Mouse (Mus musculus): Measurements from ENCODE around the gene Gm4305. TPM values are rescaled to one million over a fixed set of nuclear protein-coding genes. Genes with fewer than 3 reads are reported as not detected.

Gene Gm4305
- polyA plus RNA-seq, 1 experiment from 2014 or later: not detected

Other genes with a start within 250 kb of the Gm4305 start
- gene Gm4301, start 15.4 kb upstream of the Gm4305 start, polyA plus RNA-seq (2014; fragmentation: Nextera tagmentation; extraction: Ambion mirVana): not detected in 2 replicates
- not detected in 2 replicates for gene Gm4302, start 10.3 kb upstream of the Gm4305 start, polyA plus RNA-seq (2014; fragmentation: Nextera tagmentation; extraction: Ambion mirVana)
- not detected in 2 replicates for gene Gm4303, start 5.1 kb upstream of the Gm4305 start, polyA plus RNA-seq (2014; fragmentation: Nextera tagmentation; extraction: Ambion mirVana)
- not detected in 2 replicates for gene Gm4307, start 10.2 kb downstream of the Gm4305 start, polyA plus RNA-seq (2014; fragmentation: Nextera tagmentation; extraction: Ambion mirVana)
- gene Gm4312, start 31.5 kb downstream of the Gm4305 start, polyA plus RNA-seq (2014; fragmentation: Nextera tagmentation; extraction: Ambion mirVana): not detected in 2 replicates
- gene Tmtc3, start 136.3 kb downstream of the Gm4305 start, polyA plus RNA-seq (2014; fragmentation: Nextera tagmentation; extraction: Ambion mirVana): 18.5 and 21.0 TPM in 2 replicates
- gene Cep290, start 136.5 kb downstream of the Gm4305 start, polyA plus RNA-seq (2014; fragmentation: Nextera tagmentation; extraction: Ambion mirVana): 5.4 and 6.5 TPM in 2 replicates
- gene 4930430F08Rik, start 239.3 kb downstream of the Gm4305 start, polyA plus RNA-seq (2014; fragmentation: Nextera tagmentation; extraction: Ambion mirVana): 17.1 TPM in 2 replicates
- not detected in 2 replicates for gene 1700017N19Rik, start 239.4 kb downstream of the Gm4305 start, polyA plus RNA-seq (2014; fragmentation: Nextera tagmentation; extraction: Ambion mirVana)